Mouse (Mus musculus): ENCODE measurements at regions not wholly inside any gene's neighbourhood (a gene's known extent, or its start where the extent isn't known, plus 50 kb on each side); places are given as distances from the start of the nearest gene placed in this dataset.
A peak's percentile ranks its signal among the peaks of the same experiment; 100 is the strongest.

- TF ChIP-seq CTCF (IDR thresholded peaks at IDR 0.05; ENCODE audit: low read depth): peak; percentile 15; the same call in 1 of the 2 replicates
- TF ChIP-seq EP300 (optimal IDR thresholded peaks at IDR 0.05): no peak
Observed at GRCm38 (mm10) chr1:156997476-156998305, 58.3 kb upstream of the Ralgps2 start.

Measured in stomach, postnatal 0 days (tissue).